Mouse (Mus musculus): ENCODE data around the gene Pikfyve.

GRCm38 (mm10) chr1:65146601-65147000 lies 39.9 kb upstream of the Pikfyve start:
- TF ChIP-seq CTCF (IDR thresholded peaks at IDR 0.05; ENCODE audit: extremely low read depth, insufficient read depth, insufficient read length, insufficient replicate concordance) (no peak), POLR2A (IDR thresholded peaks at IDR 0.05; ENCODE audit: low read depth, low read length) (no peak)
